Mouse (Mus musculus) heart, embryonic 12.5 days (tissue): ENCODE measurements around the gene Mthfd2l. TPM values are rescaled to one million over a fixed set of nuclear protein-coding genes. Genes with fewer than 3 reads are reported as not detected.

Source experiments
- ATAC-seq: fragments of 200-750 bp; cut with Nextera tagmentation; 2 replicates; pipeline ENCODE4 v1.8.0; 2017; ENCODE audit warnings: moderate TSS enrichment, moderate library complexity; ENCODE audit not compliant: insufficient number of reproducible peaks, low FRiP score
- H3K27ac ChIP-seq: fragments of 300-500 bp; sonication (generic); 2 replicates; pipeline ENCODE4 v1.5.1; 2016; ENCODE audit warnings: mild to moderate bottlenecking, moderate library complexity; ENCODE audit not compliant: poor library complexity, severe bottlenecking
- H3K27me3 ChIP-seq: fragments of 300-500 bp; sonication (generic); replicated peaks from 2 replicates; pipeline ENCODE4 v1.6.1; 2016; ENCODE audit warnings: mild to moderate bottlenecking, moderate library complexity
- H3K36me3 ChIP-seq: fragments of 300-500 bp; sonication (generic); 2 replicates; pipeline ENCODE4 v1.6.1; 2016; ENCODE audit warnings: mild to moderate bottlenecking, moderate library complexity
- H3K4me1 ChIP-seq: fragments of 300-500 bp; sonication (generic); replicated peaks from 2 replicates; pipeline ENCODE4 v1.6.1; 2016; ENCODE audit warnings: mild to moderate bottlenecking
- H3K4me2 ChIP-seq: fragments of 300-500 bp; sonication (generic); 2 replicates; pipeline ENCODE4 v1.6.1; 2016; ENCODE audit warnings: mild to moderate bottlenecking, moderate library complexity
- H3K4me3 ChIP-seq: fragments of 300-500 bp; sonication (generic); 2 replicates; pipeline ENCODE4 v1.5.1; 2016; ENCODE audit warnings: mild to moderate bottlenecking
- H3K9ac ChIP-seq: fragments of 300-500 bp; sonication (generic); 2 replicates; pipeline ENCODE4 v1.6.1; 2016; ENCODE audit warnings: mild to moderate bottlenecking, moderate library complexity
- H3K9me3 ChIP-seq: fragments of 300-500 bp; sonication (generic); replicated peaks from 2 replicates; pipeline ENCODE4 v1.6.1; 2016; ENCODE audit warnings: mild to moderate bottlenecking, moderate library complexity
- WGBS: fragments of 180-500 bp; shearing (Covaris S2); methylation state at CpG from one replicate; pipeline ENCODE4 v1.1.7; 2016; 5-methylcytosine and 5-hydroxymethylcytosine counted together
- polyA plus RNA-seq: library from polyadenylated mRNA; unstranded; fragments of >200 nt; fragmentation: Nextera tagmentation; extraction: Ambion mirVana; gene quantifications from 2 replicates; pipeline ENCODE4 v1.2.1, GENCODE M21; 2016

The Mthfd2l gene
- polyA plus RNA-seq, 1 experiment from 2014 or later: 38.0 TPM

DNA sequence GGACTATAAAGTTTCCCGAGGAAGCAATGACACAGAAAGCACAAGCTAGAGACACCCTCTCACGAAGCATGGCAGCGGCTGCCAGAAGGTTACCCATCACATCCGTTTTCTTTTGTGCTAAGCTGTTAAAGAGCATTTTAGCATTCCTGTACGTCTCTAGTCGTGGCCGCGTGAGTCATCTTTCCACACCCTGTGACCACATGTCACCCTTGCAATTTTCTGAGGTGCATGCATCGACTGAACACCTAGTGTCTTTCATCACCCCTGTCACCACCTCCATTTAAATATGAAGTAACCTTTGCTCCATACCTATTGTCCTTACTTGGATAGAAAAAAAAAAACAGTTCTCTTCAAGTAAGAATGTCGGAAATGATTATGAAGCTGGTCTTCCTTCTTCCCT lies 84.3 kb downstream of the Mthfd2l start:
- ATAC-seq: no peak
- Histone ChIP-seq H3K4me2 (no peak overlapping the region), H3K36me3 (no peaks in the 10 kb centered on the region), H3K9ac (no peak overlapping the region), H3K27ac (no peak overlapping the region), H3K9me3 (no peaks in the 10 kb centered on the region), H3K4me1 (peaks cover 8% of the 10 kb centered on the region), H3K27me3 (no peaks in the 10 kb centered on the region), H3K4me3 (no peak overlapping the region)
- WGBS: 53% methylated on average over 10 of the region's 10 CpGs

DNA sequence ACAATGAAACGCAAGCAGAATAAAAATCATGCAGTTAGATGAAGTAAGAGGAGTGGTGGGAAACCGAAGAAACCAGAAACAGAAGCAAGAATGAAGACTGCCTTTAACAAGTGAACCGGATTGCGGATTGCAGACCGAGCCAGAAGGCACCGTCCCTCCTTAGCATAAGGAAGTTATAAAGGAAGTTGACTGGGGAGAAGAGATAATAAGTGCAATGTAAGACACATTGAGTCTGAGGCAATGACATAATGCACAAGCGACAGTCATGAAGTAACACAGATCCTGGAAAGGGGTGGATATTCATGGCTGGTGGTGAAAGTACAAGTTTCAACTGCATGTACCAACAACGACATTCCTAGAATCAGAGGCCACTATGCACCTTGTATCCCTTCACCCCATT lies 92.2 kb downstream of the Mthfd2l start:
- Histone ChIP-seq H3K27ac (no peak overlapping the region), H3K4me1 (peaks cover 11% of the 10 kb centered on the region; the same call in 1 of the 2 replicates), H3K36me3 (no peaks in the 10 kb centered on the region), H3K9me3 (no peaks in the 10 kb centered on the region), H3K9ac (no peak overlapping the region), H3K4me2 (no peak overlapping the region), H3K4me3 (no peak overlapping the region), H3K27me3 (no peaks in the 10 kb centered on the region)
- 52% methylated on average over 8 of the region's 8 CpGs for WGBS
- ATAC-seq: no peak

DNA sequence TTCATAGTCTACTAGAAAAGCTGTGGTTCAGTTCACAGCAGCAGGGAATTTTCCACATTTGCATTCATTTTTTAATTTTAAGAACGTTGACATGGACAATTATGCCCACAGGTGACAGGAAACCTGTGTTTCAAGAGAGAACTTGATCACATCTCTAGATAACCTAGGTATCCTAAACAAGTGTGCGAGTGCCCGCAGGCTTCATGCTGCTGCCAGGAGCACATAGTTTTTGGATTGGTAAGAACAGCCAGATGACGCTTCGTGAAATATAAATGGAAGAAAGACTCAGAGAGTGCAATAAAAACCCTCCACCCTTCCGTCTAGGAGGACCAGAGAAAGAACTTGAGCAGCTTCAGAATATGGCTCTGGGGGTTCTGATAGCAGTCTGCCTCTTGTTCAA lies 96.2 kb downstream of the Mthfd2l start, which contains the start of gene Epgn:
TSS of gene Epgn (plus strand) at position 301 of the 400 bp plus-strand sequence.
- 84% methylated on average over 6 of the region's 6 CpGs for WGBS
- Histone ChIP-seq H3K9ac (no peak within 1 kb of the TSS), H3K36me3 (no peaks in the 10 kb centered on the region), H3K4me1 (0 out of 2 replicates have a peak, but pooled peaks cover 6% of the 10 kb centered on the region), H3K4me2 (no peak within 1 kb of the TSS), H3K27me3 (no peaks in the 10 kb centered on the region), H3K4me3 (no peak within 1 kb of the TSS), H3K27ac (no peak within 1 kb of the TSS), H3K9me3 (no peaks in the 10 kb centered on the region)
- no peak for ATAC-seq

DNA sequence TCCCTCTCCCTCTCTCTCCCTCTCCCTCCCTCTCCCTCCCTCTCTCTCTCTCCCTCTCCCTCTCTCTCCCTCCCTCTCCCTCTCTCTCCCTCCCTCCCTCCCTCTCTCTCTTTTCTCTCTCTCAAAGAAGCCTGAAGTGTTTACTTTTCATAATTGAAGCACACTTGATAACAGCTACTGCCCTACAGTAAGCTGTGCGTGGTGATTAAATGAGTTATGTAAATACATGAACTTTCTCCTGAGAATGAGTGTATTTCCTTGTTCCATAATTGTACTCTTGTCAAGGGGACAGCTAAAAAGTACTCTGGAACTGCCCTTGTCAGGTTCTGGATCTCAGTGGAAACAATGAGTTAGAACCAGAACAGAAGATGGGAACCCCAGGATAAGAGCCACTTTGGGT lies 96.9 kb downstream of the Mthfd2l start:
- Histone ChIP-seq H3K27ac (no peak overlapping the region), H3K4me3 (no peak overlapping the region), H3K27me3 (no peaks in the 10 kb centered on the region), H3K9ac (no peak overlapping the region), H3K4me2 (no peak overlapping the region), H3K9me3 (no peaks in the 10 kb centered on the region), H3K4me1 (0 out of 2 replicates have a peak, but pooled peaks cover 3% of the 10 kb centered on the region), H3K36me3 (no peaks in the 10 kb centered on the region)
- 50% methylated on average over 1 of the region's 1 CpGs for WGBS
- no peak for ATAC-seq

DNA sequence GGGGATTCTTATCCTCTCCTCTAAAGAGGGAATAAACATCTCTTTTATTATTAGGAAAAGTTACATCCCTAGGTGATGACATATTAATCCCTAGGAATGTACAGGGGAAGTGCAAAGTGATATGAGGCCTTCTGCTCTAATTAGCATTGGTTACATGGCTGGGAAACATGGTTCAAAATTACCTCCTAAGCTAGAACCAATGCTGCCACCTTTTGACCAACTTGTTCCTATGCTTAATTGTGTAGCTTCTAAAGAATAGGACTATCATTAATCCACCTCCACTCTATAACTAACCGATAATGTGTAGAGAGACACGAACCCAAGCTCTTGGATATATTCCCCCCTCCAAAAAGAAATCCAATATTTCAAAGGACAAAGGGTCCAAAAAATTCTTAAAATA lies 99.7 kb downstream of the Mthfd2l start:
- H3K4me3 ChIP-seq: no peak overlapping the region
- H3K9me3 ChIP-seq: no peaks in the 10 kb centered on the region
- H3K4me2 ChIP-seq: no peak overlapping the region
- no peaks in the 10 kb centered on the region for H3K27me3 ChIP-seq
- no peak overlapping the region for H3K9ac ChIP-seq
- H3K27ac ChIP-seq: no peak overlapping the region
- WGBS: 75% methylated on average over 2 of the region's 2 CpGs
- H3K36me3 ChIP-seq: no peaks in the 10 kb centered on the region
- peaks cover 3% of the 10 kb centered on the region; the same call in 1 of the 2 replicates for H3K4me1 ChIP-seq
- ATAC-seq: no peak

DNA sequence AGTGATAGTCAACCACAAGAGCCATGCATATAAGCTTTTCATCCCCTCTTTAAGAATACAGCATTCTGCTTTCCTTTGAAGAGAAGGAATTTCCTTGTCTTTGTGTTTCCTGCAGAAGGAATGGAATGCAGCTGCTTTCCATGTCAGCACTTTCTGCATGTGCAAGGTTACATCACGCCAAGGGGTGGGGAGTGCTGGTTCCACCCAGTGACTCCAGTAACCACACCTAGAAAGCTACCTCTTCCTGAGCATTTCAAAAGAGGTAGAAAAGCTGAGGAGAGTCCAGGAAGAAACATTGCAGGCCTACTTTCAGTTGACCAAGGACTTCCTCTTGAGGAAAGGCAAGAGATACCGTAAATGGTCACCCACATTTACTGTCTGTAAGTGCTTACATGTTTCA lies 104.4 kb downstream of the Mthfd2l start:
- H3K36me3 ChIP-seq: no peaks in the 10 kb centered on the region
- H3K4me2 ChIP-seq: no peak overlapping the region
- no peak overlapping the region for H3K27ac ChIP-seq
- 66% methylated on average over 2 of the region's 2 CpGs for WGBS
- no peaks in the 10 kb centered on the region for H3K27me3 ChIP-seq
- H3K4me1 ChIP-seq: peaks cover 9% of the 10 kb centered on the region; the same call in 1 of the 2 replicates
- H3K4me3 ChIP-seq: no peak overlapping the region
- no peak for ATAC-seq
- H3K9me3 ChIP-seq: no peaks in the 10 kb centered on the region
- H3K9ac ChIP-seq: no peak overlapping the region

DNA sequence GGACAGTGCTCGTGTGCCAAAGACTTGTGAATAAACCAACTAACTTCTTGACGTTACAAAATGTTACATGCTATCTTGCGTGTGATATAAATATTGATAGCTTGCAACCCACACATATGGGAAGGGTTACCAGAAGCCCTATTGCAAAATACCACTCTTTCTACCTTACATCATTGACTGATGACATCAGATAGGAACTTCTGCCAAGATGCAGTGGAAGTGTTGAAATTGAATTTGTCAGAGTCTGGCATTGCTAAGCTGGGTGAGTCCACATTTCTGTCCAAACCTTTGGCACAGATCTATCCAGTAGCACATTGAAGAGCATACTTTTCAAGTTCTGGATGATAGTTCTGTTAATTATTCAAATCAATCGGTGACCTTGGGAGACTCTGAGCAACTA lies 105.7 kb downstream of the Mthfd2l start:
- H3K4me3 ChIP-seq: no peak overlapping the region
- WGBS: 70% methylated on average over 4 of the region's 4 CpGs
- no peak overlapping the region for H3K9ac ChIP-seq
- peaks cover 9% of the 10 kb centered on the region; the same call in 1 of the 2 replicates for H3K4me1 ChIP-seq
- no peak for ATAC-seq
- H3K4me2 ChIP-seq: no peak overlapping the region
- H3K9me3 ChIP-seq: no peaks in the 10 kb centered on the region
- H3K27me3 ChIP-seq: no peaks in the 10 kb centered on the region
- H3K36me3 ChIP-seq: no peaks in the 10 kb centered on the region
- H3K27ac ChIP-seq: no peak overlapping the region

DNA sequence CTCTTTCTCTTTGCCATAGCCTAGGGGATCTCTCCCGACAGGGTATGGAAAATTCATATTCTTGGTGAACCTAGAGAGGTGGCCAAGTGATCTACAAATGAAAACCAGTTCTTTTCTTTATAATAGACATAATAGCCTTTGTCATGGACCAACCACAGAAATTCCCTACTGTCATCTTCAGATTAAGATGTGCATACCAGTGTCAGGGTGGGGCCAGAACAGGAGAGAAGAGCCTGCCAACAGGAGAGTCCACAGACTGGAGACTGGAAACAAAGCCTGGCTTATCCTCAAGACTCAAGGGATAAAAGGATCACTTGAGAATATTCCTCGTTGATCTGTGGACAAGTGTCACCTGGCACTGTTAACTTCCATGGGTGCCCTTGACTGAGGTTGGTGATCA lies 106.8 kb downstream of the Mthfd2l start:
- H3K27ac ChIP-seq: no peak overlapping the region
- 61% methylated on average over 2 of the region's 2 CpGs for WGBS
- H3K9me3 ChIP-seq: no peaks in the 10 kb centered on the region
- no peak for ATAC-seq
- H3K9ac ChIP-seq: no peak overlapping the region
- H3K27me3 ChIP-seq: no peaks in the 10 kb centered on the region
- H3K36me3 ChIP-seq: no peaks in the 10 kb centered on the region
- H3K4me3 ChIP-seq: no peak overlapping the region
- H3K4me2 ChIP-seq: no peak overlapping the region
- peaks cover 9% of the 10 kb centered on the region; the same call in 1 of the 2 replicates for H3K4me1 ChIP-seq

DNA sequence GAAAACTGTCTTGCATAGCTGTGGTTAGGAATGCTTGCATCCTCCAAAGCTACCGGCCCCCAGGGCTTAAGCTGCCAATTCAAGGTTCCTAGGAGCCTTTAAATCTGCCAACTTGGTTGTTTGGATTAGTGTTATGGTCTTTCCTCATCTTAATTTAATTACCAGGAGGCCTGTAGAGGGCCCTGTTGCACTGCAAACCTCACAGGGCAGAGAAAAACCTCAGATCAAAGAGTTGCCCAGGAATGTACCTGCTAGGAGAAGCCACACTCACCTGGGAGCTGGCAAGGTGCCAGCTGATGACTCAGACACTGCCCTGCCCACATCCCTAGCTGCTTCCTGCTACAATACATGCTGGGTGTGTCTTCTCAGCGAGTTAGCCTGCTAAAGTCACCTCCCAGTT lies 107.6 kb downstream of the Mthfd2l start:
- WGBS: 16% methylated on average over 2 of the region's 2 CpGs
- Histone ChIP-seq H3K27ac (no peak overlapping the region), H3K9ac (no peak overlapping the region), H3K9me3 (no peaks in the 10 kb centered on the region), H3K27me3 (no peaks in the 10 kb centered on the region), H3K4me2 (no peak overlapping the region), H3K4me1 (peaks cover 9% of the 10 kb centered on the region; the same call in 1 of the 2 replicates), H3K4me3 (no peak overlapping the region), H3K36me3 (no peaks in the 10 kb centered on the region)
- no peak for ATAC-seq

DNA sequence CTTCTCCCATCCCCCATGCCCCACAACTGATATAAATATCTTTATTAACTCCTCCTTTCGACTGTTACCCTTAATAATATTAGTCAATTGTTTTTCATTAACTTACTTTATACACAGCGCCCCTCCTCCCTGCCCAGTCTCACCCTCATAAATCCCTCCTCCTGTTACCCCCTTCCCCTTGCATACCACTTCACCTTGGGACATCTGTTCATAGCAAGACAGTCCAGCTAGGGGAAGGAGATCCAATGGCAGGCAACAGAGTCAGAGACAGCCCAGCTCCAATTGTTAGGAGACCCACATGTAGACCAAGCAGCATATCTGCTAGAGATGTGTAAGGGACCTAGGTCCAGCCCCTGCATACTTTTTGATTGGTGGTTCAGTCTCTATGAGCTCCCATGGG lies 108.0 kb downstream of the Mthfd2l start:
- WGBS: 80% methylated on average over 2 of the region's 2 CpGs
- H3K4me2 ChIP-seq: no peak overlapping the region
- peaks cover 9% of the 10 kb centered on the region; the same call in 1 of the 2 replicates for H3K4me1 ChIP-seq
- H3K4me3 ChIP-seq: no peak overlapping the region
- H3K9me3 ChIP-seq: no peaks in the 10 kb centered on the region
- no peaks in the 10 kb centered on the region for H3K36me3 ChIP-seq
- H3K27ac ChIP-seq: no peak overlapping the region
- no peak for ATAC-seq
- no peak overlapping the region for H3K9ac ChIP-seq
- H3K27me3 ChIP-seq: no peaks in the 10 kb centered on the region

DNA sequence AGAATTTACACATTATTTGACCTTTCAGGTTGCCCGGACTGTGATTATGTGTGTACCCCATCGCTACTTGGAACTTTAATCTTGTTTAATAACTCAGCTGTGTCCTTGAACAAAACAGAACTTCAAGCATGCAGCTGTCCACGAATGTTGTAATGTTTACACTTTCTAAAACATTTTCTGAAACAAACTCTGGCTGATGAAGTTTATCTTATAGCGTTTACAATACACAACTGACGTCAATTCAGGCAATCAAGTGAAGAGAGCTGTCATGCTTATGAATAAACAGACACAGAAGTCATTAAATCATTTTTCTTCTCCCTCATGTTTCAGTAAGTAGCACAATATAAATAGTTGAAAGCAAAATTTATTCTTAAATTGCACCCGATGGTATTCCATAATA lies 117.1 kb downstream of the Mthfd2l start:
- no peaks in the 10 kb centered on the region for H3K36me3 ChIP-seq
- no peak overlapping the region for H3K4me3 ChIP-seq
- H3K4me2 ChIP-seq: no peak overlapping the region
- no peaks in the 10 kb centered on the region for H3K9me3 ChIP-seq
- no peaks in the 10 kb centered on the region for H3K4me1 ChIP-seq
- ATAC-seq: no peak
- WGBS: 77% methylated on average over 6 of the region's 6 CpGs
- H3K27me3 ChIP-seq: no peaks in the 10 kb centered on the region
- H3K9ac ChIP-seq: no peak overlapping the region
- no peak overlapping the region for H3K27ac ChIP-seq

DNA sequence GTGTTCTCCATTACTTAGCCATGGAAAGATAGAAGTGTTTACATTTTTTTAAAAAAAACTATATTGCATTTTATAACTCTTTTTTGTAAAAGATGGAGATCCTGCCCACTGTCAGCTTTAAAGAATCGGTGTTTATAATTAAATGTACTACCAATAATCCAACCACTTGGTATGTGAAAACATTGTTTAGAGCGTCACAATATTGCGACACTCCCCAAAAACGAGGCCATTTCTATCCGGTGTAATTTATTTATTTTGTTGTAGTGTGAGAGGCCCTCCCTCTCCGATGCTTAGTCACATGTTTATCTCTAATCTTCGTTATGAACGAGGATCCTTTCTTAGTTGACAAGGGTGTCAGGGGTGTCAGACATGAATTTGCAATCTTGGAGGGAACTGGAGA lies 117.5 kb downstream of the Mthfd2l start:
- H3K36me3 ChIP-seq: no peaks in the 10 kb centered on the region
- no peaks in the 10 kb centered on the region for H3K27me3 ChIP-seq
- no peak overlapping the region for H3K4me2 ChIP-seq
- H3K4me1 ChIP-seq: no peaks in the 10 kb centered on the region
- H3K27ac ChIP-seq: no peak overlapping the region
- no peak overlapping the region for H3K4me3 ChIP-seq
- H3K9ac ChIP-seq: no peak overlapping the region
- 79% methylated on average over 8 of the region's 8 CpGs for WGBS
- no peak for ATAC-seq
- no peaks in the 10 kb centered on the region for H3K9me3 ChIP-seq
